Mouse (Mus musculus): ENCODE results near the gene Ccdc85b. TPM values are rescaled to one million over a fixed set of nuclear protein-coding genes. Genes with fewer than 3 reads are reported as not detected.
"Not testable (repeated sequence)": the region's sequence is repeated elsewhere in the genome, so short reads cannot be mapped to it uniquely, and the experiment has no call there.

The Ccdc85b gene
- 2.3 and 2.8 TPM in 2 replicates for total RNA-seq (2017)

DNA sequence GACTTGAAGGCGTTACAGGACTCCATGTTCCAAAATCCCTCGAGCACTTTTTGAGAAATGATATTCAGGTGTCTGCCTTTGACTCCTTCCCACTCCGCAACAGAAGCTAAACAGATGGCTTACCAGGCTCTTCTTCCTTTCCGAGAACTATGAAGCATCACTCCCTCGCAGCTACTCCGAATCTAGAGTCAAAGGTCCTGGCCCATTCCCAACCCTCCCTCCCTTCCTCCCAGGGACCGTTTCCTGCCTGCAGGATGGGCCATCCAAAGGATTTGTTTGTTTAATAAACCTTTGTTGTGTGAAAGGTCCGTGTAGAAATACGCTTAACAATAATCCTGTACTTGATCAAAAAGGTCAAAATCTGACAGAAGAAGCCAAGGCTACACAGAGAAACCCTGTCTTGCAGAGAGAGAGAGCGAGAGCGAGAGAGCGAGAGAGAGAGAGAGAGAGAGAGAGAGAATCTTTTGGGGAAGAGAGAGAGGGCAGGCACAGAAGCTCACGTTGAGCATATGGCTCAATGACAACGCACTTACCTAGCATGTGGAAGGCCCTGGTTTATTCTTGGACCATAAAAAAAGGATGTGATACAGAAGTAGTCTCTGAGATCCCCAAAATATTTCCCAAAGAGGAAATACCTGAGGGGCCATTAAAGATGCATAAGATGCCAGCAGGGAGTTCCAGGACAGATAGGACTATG is at the start of gene Ccdc85b:
Gene Ccdc85b (minus strand): TSS at position 149 of the 697 bp plus-strand sequence.
- no peak for ATAC-seq (ENCODE audit: extremely low read depth, insufficient number of reproducible peaks, low FRiP score, poor library complexity, severe bottlenecking)

DNA sequence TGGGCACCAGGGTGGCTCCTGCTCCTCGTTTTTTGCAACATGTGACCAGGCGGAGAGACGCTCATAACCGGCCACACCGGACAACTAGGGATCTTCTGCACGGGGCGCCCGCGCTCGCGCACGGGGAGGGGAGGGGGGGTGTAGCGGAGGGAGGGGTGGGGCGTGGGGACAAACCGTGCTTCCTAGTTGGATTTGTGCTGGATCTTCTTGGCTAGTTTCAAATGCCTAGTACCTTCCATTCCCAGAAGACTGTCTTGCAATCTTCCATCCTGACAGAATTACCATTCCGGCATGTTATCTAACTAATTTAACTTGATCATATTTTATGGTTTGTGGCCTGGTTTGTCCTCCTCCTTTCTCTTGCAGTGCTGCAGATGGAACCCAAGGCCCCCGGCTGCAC is 46.0 kb upstream of the Ccdc85b start, which contains the start of gene 1700020D05Rik:
Gene 1700020D05Rik (minus strand): TSS at position 101 of the 400 bp plus-strand sequence.
- ATAC-seq (ENCODE audit: extremely low read depth, insufficient number of reproducible peaks, low FRiP score, poor library complexity, severe bottlenecking): no peak

DNA sequence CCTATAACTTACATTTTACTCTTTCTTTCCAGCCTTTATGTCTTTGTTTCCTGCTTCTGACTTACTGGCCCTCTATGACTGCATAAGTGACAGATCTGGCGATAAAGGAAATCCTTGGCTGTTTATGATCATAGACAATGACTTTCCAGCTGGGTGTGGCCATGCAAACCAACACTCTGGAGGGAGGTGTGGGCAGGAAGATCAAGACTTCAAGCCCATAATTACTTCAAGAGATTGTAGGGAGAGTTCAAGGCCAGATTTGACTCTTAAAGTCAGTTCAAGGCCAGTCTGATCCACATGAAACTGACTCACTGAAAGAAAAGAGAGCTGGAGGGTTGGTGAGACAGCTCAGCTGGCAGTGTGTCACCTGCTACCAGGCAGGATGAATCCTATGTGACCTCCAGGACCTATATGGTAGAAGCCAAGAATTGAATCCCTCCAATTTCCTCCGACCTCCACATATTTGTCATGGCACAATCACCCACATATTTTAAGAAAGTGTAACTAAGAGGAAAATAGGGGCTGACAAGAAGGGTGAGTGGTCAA is 42.7 kb upstream of the Ccdc85b start:
- no peak for ATAC-seq (ENCODE audit: extremely low read depth, insufficient number of reproducible peaks, low FRiP score, poor library complexity, severe bottlenecking)

DNA sequence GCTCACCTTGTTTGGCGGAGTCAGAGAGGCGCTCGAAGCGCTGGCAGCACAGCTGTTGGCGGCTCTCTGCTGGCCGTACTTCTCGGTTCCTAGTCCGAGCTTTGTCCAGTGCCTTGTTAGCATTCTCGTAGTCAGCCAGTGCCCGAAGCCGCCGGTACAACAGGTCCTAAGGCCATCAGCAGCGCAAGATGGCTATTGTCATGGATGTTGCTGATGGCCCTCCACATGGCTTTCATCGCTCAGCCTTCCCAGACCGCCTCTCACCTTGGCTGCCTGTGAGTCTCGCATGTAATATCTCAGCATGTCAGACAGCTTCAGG is 38.3 kb upstream of the Ccdc85b start:
- ATAC-seq (ENCODE audit: extremely low read depth, insufficient number of reproducible peaks, low FRiP score, poor library complexity, severe bottlenecking): no peak

DNA sequence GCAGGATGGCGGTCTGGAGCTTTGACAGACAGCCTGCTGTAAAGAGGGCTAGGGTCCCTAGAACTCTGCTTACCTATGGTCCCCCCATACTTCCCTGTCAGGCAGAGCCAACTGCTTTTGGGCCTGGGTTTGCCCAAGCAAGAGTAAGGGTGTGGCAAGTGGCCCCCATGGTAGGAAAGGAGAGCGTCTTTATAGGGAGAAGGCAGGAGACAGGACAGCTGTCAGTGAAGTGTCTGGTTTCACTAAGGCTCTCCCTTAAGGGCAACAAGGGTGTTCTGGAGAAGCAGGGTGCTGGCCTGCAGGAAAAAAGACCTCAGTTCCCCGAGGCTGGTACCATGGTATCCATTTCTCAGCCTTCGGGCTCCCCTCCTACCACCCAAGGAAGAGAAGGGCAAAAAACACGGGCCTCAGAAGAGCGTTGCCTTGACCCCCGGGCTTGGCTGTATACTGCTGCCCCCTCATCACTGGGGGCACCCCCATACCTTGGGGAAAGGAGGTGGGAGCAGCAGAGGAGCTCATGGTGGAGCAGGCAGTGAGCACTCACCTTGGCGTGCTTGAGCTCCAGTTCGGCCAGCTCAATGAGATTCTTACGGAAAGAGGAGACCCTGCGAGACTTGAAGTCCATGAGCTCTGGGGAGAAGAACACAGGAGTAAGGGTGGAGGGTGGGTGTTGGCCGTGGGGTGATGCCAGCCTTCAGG is 37.8 kb upstream of the Ccdc85b start:
- ATAC-seq (ENCODE audit: extremely low read depth, insufficient number of reproducible peaks, low FRiP score, poor library complexity, severe bottlenecking): no peak

DNA sequence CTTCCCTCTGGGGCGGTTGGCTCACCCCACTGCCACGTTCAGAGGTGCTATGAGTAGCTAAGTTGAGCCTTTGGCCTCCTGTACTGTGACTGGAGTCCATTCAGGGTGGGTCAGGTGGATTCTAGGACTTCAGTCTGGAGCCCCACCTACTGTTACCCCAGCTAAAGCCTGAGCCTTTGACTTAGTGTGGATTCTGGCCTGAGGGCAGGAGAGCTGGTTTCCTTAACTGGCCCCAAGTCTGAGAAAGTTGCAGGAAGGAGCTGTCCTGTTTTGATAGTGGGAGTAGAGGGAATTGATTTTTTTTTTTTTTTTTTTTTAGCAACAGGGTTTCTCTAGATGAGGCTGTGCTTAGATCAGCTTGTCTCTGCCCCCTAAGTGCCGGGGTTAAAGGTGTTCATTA is 36.6 kb upstream of the Ccdc85b start:
- no peak for ATAC-seq (ENCODE audit: extremely low read depth, insufficient number of reproducible peaks, low FRiP score, poor library complexity, severe bottlenecking)

DNA sequence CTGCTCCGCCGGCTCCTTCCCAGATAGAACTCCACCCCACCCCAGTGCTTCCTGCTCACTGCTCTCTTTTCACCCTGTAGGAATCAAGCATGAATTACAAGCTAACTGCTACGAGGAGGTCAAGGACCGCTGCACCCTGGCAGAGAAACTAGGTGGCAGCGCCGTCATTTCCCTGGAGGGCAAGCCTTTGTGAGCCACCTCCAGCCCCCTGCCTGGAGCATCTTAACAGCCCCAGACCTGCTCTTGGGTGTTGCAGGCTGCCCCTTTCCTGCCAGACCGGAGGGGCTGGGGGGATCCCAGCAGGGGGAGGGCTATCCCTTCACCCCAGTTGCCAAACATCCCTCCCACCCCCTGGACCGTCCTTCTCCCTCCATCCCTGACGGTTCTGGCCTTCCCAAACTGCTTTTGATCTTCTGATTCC is 35.6 kb upstream of the Ccdc85b start:
- ATAC-seq (ENCODE audit: extremely low read depth, insufficient number of reproducible peaks, low FRiP score, poor library complexity, severe bottlenecking): not testable (repeated sequence)

DNA sequence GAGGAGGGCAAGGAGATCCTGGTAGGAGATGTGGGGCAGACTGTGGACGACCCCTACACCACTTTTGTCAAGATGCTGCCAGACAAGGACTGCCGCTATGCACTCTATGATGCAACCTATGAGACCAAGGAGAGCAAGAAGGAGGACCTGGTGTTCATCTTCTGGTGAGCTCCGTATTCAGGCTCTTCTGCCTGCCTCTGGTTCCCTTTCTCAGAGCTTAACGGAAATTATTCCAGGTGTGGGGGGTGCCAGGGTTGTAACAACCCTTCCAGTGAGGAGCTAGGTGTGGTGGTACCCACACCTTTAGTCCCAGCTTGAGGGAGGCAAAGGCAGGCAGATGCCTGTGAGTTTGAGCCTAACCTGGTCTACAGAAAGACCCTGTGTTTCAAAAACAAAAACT is 34.9 kb upstream of the Ccdc85b start:
- ATAC-seq (ENCODE audit: extremely low read depth, insufficient number of reproducible peaks, low FRiP score, poor library complexity, severe bottlenecking): no peak

DNA sequence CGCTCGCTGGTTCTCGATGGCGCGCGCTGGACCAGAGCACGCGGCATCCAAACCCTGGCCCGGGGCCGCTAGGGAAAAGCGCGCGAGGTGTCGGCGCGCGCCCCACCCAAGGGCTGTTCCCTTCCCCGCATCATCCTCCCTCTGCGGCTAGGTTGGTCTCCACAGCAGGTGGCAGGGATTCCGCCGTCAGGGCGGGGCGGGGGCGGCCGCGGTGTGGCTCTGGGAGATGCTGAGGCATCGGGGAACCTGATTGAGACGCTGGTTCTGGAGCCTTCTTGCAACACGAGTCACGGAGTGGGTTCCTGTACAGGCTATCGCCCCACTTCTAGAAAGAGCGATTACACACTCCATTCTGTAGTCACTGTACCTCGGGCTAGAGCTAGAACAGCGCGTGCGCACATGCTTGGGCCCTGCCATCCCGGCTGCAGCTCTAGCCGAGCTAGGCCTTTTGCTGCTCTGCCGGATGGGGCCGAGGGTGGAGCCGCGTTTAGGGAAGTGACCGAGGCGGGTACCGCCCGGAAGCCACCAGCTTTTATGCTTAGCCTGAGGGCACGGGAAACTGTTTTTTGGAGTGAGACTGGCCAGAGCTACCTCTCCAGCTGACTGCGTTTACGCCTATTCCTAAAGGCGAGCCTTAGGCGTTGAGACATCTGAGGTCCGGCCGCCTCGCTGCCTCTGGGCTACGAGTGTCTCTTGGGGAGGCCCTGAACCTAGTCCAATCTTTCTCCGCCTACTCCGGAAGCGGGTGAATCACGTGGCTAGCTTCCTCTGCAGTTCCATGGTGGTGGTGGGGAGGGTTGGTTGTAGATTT is 33.4 kb upstream of the Ccdc85b start:
- peak; percentile 38 for ATAC-seq (ENCODE audit: extremely low read depth, insufficient number of reproducible peaks, low FRiP score, poor library complexity, severe bottlenecking)

DNA sequence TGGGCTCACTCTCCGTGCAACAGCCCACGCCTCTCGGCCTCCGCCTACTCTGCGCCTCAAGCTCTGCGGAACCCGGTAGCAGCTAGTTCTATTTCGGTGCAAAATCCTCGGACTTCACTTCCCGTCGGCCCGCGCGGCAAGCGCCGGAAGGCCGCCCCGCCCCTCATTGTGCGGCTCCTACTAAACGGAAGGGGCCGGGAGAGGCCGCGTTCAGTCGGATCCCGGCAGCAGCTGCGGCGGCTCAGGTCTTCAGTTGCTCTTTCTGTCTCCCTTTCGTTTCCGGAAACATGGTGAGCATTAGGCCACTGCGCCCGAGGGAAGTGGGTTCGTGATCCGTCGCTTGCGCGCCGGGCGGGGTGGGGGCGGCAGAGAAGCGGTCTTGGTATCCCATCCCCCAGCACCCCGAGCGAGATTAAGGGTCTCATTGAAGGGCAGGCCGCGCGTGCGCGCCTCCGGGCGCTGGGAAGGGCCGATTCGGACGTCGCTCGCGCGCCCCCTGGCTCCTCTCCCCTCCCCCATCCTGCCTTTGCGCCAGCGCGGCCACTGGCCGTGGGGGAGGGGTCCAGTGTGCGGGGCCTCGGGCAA is 32.7 kb upstream of the Ccdc85b start, which contains the start of gene Cfl1:
Gene Cfl1 (plus strand): TSS at position 143 of the 585 bp plus-strand sequence.
- peak; percentile 40 for ATAC-seq (ENCODE audit: extremely low read depth, insufficient number of reproducible peaks, low FRiP score, poor library complexity, severe bottlenecking)

DNA sequence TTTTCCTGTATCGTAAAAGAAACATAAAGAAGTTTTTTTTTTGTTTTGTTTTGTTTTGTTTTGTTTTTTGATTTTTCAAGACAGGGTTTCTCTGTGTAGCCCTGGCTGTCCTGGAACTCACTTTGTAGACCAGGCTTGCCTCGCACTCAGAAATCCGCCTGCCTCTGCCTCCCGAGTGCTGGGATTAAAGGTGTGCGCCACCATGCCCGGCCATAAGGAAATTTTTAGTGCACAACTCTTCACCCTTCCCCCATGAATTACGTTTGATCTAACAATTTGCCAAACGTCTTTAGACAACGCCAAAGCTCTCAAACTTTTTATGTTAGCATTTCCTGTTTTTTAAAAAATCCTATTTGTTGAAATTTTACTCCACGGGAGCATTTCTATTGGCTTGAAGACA is 32.0 kb upstream of the Ccdc85b start:
- ATAC-seq (ENCODE audit: extremely low read depth, insufficient number of reproducible peaks, low FRiP score, poor library complexity, severe bottlenecking): not testable (repeated sequence)

DNA sequence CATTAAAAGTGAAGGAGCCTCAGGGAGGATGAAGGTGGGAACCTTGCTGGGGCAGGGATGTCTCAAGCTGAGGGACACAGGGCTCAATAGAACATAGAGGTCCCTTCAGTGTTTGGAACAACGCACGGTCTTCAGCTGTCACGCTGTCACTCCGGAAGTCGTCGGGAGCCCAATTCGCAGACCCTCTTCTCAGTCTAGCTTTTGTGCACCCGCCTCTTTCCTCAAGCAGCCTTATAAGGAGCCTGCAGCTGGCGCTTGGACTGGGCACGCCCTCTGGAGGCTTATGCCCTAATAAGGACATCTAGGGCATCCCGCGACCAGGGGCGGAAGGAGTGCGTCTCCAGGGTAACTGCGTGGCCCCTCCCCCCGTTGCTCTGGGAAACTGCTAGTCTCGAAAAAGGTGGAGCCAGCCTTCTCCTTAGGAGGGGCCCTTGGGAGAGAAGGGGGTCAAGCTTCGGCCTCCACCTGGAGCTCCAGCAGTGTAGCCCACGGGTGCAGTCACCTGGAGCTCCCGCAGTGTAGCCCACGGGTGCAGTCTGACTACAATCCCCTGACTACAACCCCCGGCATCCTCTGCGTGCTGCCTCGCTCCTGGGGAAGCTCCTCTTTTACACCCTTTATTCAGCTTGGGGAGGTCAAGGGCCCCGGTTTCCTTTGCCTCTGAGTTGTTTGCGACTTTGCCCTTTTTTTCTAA is 31.3 kb upstream of the Ccdc85b start:
- peak; percentile 64 for ATAC-seq (ENCODE audit: extremely low read depth, insufficient number of reproducible peaks, low FRiP score, poor library complexity, severe bottlenecking)

DNA sequence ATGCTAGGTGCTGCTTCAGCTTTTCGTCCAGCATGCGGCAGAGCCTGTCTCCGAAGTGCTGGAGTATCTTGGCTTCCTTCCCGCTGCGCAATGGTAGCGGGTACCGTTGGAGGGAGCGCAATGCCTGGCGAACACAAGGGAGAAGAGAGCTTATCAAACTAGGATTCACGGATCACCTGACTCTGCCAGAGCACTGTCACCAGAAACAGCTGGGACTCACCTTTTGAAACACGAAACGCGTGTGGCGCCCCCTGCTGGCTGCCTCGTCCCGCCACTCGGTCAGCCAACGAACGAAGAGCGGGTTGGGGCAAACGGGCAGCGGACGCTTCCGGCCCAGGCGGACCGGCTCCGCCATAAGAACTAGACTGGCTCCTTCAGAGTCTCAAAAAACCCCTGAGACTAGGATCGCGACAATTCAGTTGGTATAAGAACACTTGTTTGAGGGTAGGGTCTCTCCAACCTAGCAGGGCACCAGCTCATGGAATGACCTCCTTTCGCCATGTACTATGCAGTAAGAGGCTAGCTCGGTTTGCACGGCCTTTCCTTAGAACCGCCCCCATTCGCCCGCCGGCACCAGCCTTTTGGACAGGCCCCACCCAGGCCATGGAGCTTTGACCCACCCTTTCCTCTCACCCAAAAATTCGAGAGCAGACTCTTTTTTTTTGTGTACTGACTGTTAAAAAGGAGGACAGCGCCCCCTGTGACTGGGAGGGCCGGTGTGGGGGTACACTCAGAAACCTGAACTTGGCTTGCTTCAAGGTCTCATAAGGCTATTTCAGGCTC is 30.3 kb upstream of the Ccdc85b start, which contains the start of gene Mus81:
Gene Mus81 (minus strand): TSS at position 635 of the 783 bp plus-strand sequence.
- ATAC-seq (ENCODE audit: extremely low read depth, insufficient number of reproducible peaks, low FRiP score, poor library complexity, severe bottlenecking): peak; percentile 40

DNA sequence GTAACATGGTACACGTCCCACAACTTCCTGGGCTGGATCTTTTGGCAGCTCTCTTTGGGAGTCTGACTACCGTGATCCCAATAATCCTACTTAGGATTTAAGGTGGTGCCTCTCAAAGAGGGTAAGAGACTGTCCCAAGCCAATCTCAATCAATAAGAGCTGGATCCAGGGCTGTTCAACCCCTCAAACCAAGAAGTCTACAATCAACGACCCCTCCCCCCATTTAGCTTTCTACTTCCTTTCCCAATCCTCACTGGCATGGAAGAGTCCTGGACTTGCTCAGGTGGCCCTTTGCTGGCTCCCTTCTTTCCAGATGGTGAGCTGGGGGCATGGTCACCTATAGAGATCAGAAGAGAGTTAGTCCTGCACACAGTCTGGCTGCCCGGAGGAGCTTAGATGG is 29.1 kb upstream of the Ccdc85b start:
- no peak for ATAC-seq (ENCODE audit: extremely low read depth, insufficient number of reproducible peaks, low FRiP score, poor library complexity, severe bottlenecking)

DNA sequence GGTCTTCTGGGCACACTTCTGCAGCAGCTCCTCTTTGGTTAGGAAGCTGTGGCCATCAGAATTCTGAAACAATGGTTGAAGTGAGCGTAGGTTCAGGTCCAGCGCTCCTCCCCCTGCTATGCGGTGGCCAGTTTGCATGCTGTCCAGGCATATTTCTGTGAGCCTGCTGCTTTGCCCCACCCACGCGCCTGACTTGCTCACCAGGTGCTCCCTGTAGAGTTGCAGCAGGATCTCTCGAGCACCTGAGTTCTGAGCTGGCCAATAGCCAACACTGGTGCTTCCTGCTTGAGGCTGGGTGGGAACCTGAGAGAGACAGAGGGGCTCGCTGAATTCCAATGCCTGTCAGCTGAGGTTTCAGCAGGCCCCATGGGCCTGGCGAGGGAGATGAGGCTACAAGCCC is 28.6 kb upstream of the Ccdc85b start:
- ATAC-seq (ENCODE audit: extremely low read depth, insufficient number of reproducible peaks, low FRiP score, poor library complexity, severe bottlenecking): no peak

DNA sequence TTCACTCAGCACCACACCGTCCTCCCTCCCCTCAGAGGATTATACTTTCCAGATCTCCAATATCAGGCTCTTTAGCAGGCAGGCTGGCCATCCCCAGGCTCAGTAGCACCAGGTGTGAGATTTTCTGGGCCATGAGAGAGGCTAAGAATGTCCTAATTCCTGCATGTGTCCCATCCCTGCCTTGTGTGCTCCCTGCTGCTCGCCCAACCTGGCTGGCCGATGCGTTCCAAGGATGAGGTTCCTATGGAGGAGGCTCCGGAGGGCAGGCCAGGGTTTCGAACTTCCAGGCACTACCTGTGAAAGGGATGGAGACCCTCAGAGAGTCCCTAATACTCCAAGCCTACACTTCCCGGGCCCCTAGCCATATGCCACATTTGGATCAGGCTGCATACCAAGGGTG is 28.1 kb upstream of the Ccdc85b start:
- ATAC-seq (ENCODE audit: extremely low read depth, insufficient number of reproducible peaks, low FRiP score, poor library complexity, severe bottlenecking): no peak

DNA sequence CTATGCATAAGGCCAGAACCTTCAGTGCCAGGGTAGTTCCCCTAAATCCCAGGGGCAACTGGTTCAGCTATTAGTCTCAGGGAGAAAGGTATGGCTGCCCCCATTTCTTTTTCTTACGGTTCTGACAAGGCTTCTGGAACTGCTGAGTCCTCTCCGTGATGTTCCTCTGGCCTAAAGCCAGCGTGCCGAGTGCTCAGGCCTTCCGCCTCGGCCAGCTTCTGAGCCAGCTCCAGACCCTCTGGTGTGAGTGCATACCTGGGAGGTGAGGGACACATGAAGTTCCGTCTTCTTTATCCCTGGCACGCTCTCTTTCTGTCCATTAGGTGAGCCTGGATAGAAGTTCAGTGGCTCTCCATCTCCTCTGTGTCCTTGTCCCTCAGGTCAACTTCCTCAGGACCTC is 27.7 kb upstream of the Ccdc85b start:
- ATAC-seq (ENCODE audit: extremely low read depth, insufficient number of reproducible peaks, low FRiP score, poor library complexity, severe bottlenecking): no peak

DNA sequence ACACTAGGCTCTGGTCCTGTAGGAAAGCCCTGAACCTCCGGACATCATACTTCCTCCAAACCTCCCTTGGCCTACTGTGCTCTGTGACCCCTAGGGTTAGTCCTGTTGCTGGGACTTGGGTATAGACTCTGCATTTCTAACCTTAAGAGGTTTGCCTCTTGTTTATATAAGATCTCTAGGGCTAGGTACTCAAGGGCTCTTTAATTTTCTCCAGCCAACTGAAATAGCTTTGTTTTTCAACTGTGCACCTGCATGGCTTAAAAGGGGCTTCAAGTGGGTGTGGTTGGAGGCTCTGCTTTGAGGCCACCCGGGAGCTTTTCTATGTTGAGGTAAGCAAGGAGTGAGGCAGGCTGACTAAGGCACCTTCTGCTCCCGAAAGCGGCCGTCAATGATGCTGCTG is 26.8 kb upstream of the Ccdc85b start:
- ATAC-seq (ENCODE audit: extremely low read depth, insufficient number of reproducible peaks, low FRiP score, poor library complexity, severe bottlenecking): no peak

Measured in neutrophil, adult 5-6 weeks (primary cell).